Mouse (Mus musculus): ENCODE measurements around the gene Plaur.

DNA sequence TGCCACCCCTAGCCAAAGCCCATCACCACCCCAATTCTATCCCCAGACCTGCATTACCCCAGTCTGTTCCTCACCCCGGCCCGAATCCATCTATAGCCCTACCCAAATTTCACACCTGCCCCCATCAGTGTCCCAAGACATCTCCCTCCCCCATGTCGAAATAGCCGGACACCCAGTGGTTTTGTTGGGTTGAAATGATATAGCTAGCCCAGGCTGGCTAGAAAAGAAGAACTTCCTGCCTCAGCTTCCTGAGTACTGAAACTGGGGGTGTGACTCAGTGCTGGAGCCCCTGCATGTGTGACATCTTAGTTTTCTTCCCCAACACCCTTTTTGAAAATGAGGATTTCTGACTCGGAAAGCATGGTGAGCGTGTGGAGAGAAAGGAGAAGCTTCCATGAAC, 4.6 kb downstream of the Plaur start:
- TF ChIP-seq CTCF (IDR thresholded peaks at IDR 0.05; ENCODE audit: extremely low read depth, insufficient read depth, low read length) (no peak), POLR2A (IDR thresholded peaks at IDR 0.05; ENCODE audit: extremely low read depth, insufficient read depth, low read length) (no peak)
